Comparison of ENCODE assay signal across 9 mouse cellular contexts in the genomic region with DNA sequence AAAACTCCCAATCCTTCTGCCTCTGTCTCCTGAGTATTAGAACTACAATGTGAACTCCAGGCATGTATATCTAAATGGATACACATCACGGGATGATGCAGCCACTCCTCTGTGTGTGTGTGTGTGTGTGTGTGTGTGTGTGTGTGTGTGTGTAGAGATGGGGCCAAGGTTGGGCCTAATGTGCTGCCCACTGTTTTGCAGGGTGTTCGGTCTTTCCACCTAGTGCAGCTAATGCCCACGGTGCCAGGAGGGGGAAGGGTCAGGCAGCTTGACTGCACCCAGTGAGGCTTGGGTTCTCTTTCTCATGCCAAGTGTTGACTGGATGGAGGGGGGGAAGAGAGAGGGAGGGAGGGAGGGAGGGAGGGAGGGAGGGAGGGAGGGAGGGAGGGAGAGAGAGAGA. TPM values are rescaled to one million over a fixed set of nuclear protein-coding genes. Genes with fewer than 3 reads are reported as not detected.
DNase-seq lines count a peak whose midpoint lies in the region; ATAC-seq and TF ChIP-seq lines count a peak whose summit lies in the region.
"Had no signal": no experiment of that assay in that cellular context is flagged by ENCODE, and none has a peak within 500 bp of the region (broad histone marks: within the 10 kb centered on the region; RNA-seq: fewer than 3 reads in every experiment).

No protein-coding gene starts in this region.

- no peak overlapping the region for H3K4me3 ChIP-seq in hindbrain, embryonic 16.5 days (ENCODE audit: low read length)
- no peak overlapping the region for H3K4me3 ChIP-seq in hindbrain, embryonic 13.5 days
- no peak overlapping the region for H3K4me3 ChIP-seq in kidney, adult 2 months (ENCODE audit: insufficient read depth, low read depth, low read length)
- H3K4me3 ChIP-seq in midbrain, embryonic 15.5 days = no peak overlapping the region

- H3K4me2 ChIP-seq in hindbrain, embryonic 16.5 days (ENCODE audit: low read length) = no peak overlapping the region
- no peak overlapping the region for H3K4me2 ChIP-seq in hindbrain, embryonic 13.5 days
- no peak overlapping the region for H3K4me2 ChIP-seq in midbrain, embryonic 15.5 days

- no peak overlapping the region for H3K9ac ChIP-seq in hindbrain, embryonic 16.5 days (ENCODE audit: low read depth, low read length)
- no peak overlapping the region for H3K9ac ChIP-seq in hindbrain, embryonic 13.5 days
- H3K9ac ChIP-seq in midbrain, embryonic 15.5 days = no peak overlapping the region

- ATAC-seq in hindbrain, embryonic 16.5 days = no peak
- ATAC-seq in hindbrain, embryonic 13.5 days (ENCODE audit: low FRiP score) = no peak
- 0 out of 2 replicates have a peak, but pooled peaks have one; percentile 5 for ATAC-seq in midbrain, embryonic 15.5 days (replicated peaks)
- ATAC-seq in CD4-positive, CD25-positive, alpha-beta regulatory T cell, adult 4 months = no peak

- no peaks in the 10 kb centered on the region for H3K9me3 ChIP-seq in hindbrain, embryonic 16.5 days (ENCODE audit: control insufficient read depth, low read length)
- H3K9me3 ChIP-seq in hindbrain, embryonic 13.5 days = no peaks in the 10 kb centered on the region
- H3K9me3 ChIP-seq in midbrain, embryonic 15.5 days = no peaks in the 10 kb centered on the region

- 0 out of 2 replicates have a peak overlapping the region, but pooled peaks have one; percentile 24 for H3K27ac ChIP-seq in hindbrain, embryonic 16.5 days (ENCODE audit: low read depth, low read length)
- H3K27ac ChIP-seq in hindbrain, embryonic 13.5 days = no peak overlapping the region
- peak overlapping the region; percentile 91 for H3K27ac ChIP-seq in kidney, adult 2 months (ENCODE audit: insufficient read depth, low read depth, low read length)
- H3K27ac ChIP-seq in midbrain, embryonic 15.5 days = peak overlapping the region; percentile 73

- peaks cover 17% of the 10 kb centered on the region for H3K4me1 ChIP-seq in hindbrain, embryonic 16.5 days (ENCODE audit: control insufficient read depth, insufficient read depth, low read depth, low read length)
- peaks cover 55% of the 10 kb centered on the region for H3K4me1 ChIP-seq in hindbrain, embryonic 13.5 days (replicated peaks)
- H3K4me1 ChIP-seq in kidney, adult 2 months (ENCODE audit: control insufficient read depth, insufficient read depth, low read length) = peaks cover 25% of the 10 kb centered on the region
- peaks cover 69% of the 10 kb centered on the region for H3K4me1 ChIP-seq in midbrain, embryonic 15.5 days

- no peaks in the 10 kb centered on the region for H3K36me3 ChIP-seq in hindbrain, embryonic 16.5 days (ENCODE audit: control insufficient read depth, insufficient read depth, low read length)
- no peaks in the 10 kb centered on the region for H3K36me3 ChIP-seq in hindbrain, embryonic 13.5 days
- H3K36me3 ChIP-seq in kidney, adult 2 months (ENCODE audit: control insufficient read depth, insufficient read depth, low read length) = no peaks in the 10 kb centered on the region
- H3K36me3 ChIP-seq in midbrain, embryonic 15.5 days (replicated peaks) = no peaks in the 10 kb centered on the region

- no peak for TF ChIP-seq CTCF in kidney, adult 2 months (conservative IDR thresholded peaks at IDR 0.05; ENCODE audit: insufficient read depth, insufficient read length, low read depth, low read length)

- no peaks in the 10 kb centered on the region for H3K27me3 ChIP-seq in hindbrain, embryonic 16.5 days (replicated peaks; ENCODE audit: control insufficient read depth, insufficient read depth, low read length)
- H3K27me3 ChIP-seq in hindbrain, embryonic 13.5 days = 0 out of 2 replicates have a peak, but pooled peaks cover 6% of the 10 kb centered on the region
- H3K27me3 ChIP-seq in kidney, adult 2 months (replicated peaks; ENCODE audit: control insufficient read depth, insufficient read depth, low read length) = no peaks in the 10 kb centered on the region
- H3K27me3 ChIP-seq in midbrain, embryonic 15.5 days (replicated peaks) = no peaks in the 10 kb centered on the region

- 47% methylated on average over 3 of the region's 3 CpGs for WGBS in hindbrain, embryonic 16.5 days
- 36% methylated on average over 3 of the region's 3 CpGs for WGBS in hindbrain, embryonic 13.5 days
- WGBS in kidney, adult 2 months = 26% methylated on average over 3 of the region's 3 CpGs
- WGBS in midbrain, embryonic 15.5 days = 52% methylated on average over 1 of the region's 3 CpGs

- DNase-seq in cerebellum, postnatal 25 days = peak; percentile 58 to 75
- peak; percentile 80 for DNase-seq in kidney, adult 2 months
- no peak for DNase-seq in gastrocnemius, postnatal 4 days (ENCODE audit: low spot score in 2 of 2)
- DNase-seq in frontal cortex, adult 2 months (ENCODE audit: extremely low spot score in 1 of 2, low spot score in 1 of 2) = no peak
- DNase-seq: spleen, adult 18-20 months had no signal

- no peak for TF ChIP-seq POLR2A in kidney, adult 2 months (IDR thresholded peaks at IDR 0.05; ENCODE audit: low read depth, low read length)

RNA-seq across cellular contexts. Expression of gene Rtn4rl1, which starts 19.3 kb away (rescaled TPM):
- polyA plus RNA-seq in hindbrain, embryonic 16.5 days (2015; fragmentation: Nextera tagmentation; extraction: Ambion mirVana) = 10.6 and 10.7 TPM in 2 replicates
- 6.2 and 8.0 TPM in 2 replicates for polyA plus RNA-seq in hindbrain, embryonic 13.5 days (2015; fragmentation: Nextera tagmentation; extraction: Ambion mirVana)
- polyA plus RNA-seq in kidney, adult 2 months (2012; rRNA removed) = 11.3 and 12.7 TPM in 2 replicates
- polyA plus RNA-seq in midbrain, embryonic 15.5 days (2015; fragmentation: Nextera tagmentation; extraction: Ambion mirVana) = 15.7 and 18.3 TPM in 2 replicates
- total RNA-seq in gastrocnemius, postnatal 4 days (2021) = 1 to 10 TPM; 4.2 to 5.0 TPM
- 25.3 and 28.1 TPM in 2 replicates for polyA plus RNA-seq in frontal cortex, adult 2 months (2012; rRNA removed)
- polyA plus RNA-seq in CD4-positive, CD25-positive, alpha-beta regulatory T cell, adult 4 months (2017; shearing (Covaris generic)) = 1 to 10 TPM; 1.5 to 1.8 TPM

RNA-seq across cellular contexts. Expression of gene Dph1, which starts 21.8 kb away (rescaled TPM):
- 15.4 and 15.7 TPM in 2 replicates for polyA plus RNA-seq in hindbrain, embryonic 16.5 days (2015; fragmentation: Nextera tagmentation; extraction: Ambion mirVana)
- 14.4 and 15.5 TPM in 2 replicates for polyA plus RNA-seq in hindbrain, embryonic 13.5 days (2015; fragmentation: Nextera tagmentation; extraction: Ambion mirVana)
- polyA plus RNA-seq in kidney, adult 2 months (2012; rRNA removed) = 40.2 and 46.7 TPM in 2 replicates
- polyA plus RNA-seq in midbrain, embryonic 15.5 days (2015; fragmentation: Nextera tagmentation; extraction: Ambion mirVana) = 13.1 and 14.0 TPM in 2 replicates
- total RNA-seq in gastrocnemius, postnatal 4 days (2021) = 10 to 100 TPM in 1 of 2 experiments, 1 to 10 TPM in 1; 10.0 to 11.4 TPM
- polyA plus RNA-seq in frontal cortex, adult 2 months (2012; rRNA removed) = 21.2 and 22.2 TPM in 2 replicates
- 10 to 100 TPM; 11.0 to 20.6 TPM for polyA plus RNA-seq in CD4-positive, CD25-positive, alpha-beta regulatory T cell, adult 4 months (2017; shearing (Covaris generic))

RNA-seq across cellular contexts. Expression of gene Ovca2, which starts 34.2 kb away (rescaled TPM):
- polyA plus RNA-seq in hindbrain, embryonic 16.5 days (2015; fragmentation: Nextera tagmentation; extraction: Ambion mirVana) = 14.4 and 14.5 TPM in 2 replicates
- polyA plus RNA-seq in hindbrain, embryonic 13.5 days (2015; fragmentation: Nextera tagmentation; extraction: Ambion mirVana) = 17.0 and 18.2 TPM in 2 replicates
- 18.6 and 33.7 TPM in 2 replicates for polyA plus RNA-seq in kidney, adult 2 months (2012; rRNA removed)
- 15.4 and 18.3 TPM in 2 replicates for polyA plus RNA-seq in midbrain, embryonic 15.5 days (2015; fragmentation: Nextera tagmentation; extraction: Ambion mirVana)
- 1 to 10 TPM; 6.6 to 6.8 TPM for total RNA-seq in gastrocnemius, postnatal 4 days (2021)
- polyA plus RNA-seq in frontal cortex, adult 2 months (2012; rRNA removed) = 17.3 and 18.5 TPM in 2 replicates
- 10 to 100 TPM; 19.2 to 29.4 TPM for polyA plus RNA-seq in CD4-positive, CD25-positive, alpha-beta regulatory T cell, adult 4 months (2017; shearing (Covaris generic))

RNA-seq across cellular contexts. Expression of gene Hic1, which starts 43.6 kb away (rescaled TPM):
- 1.9 and 2.2 TPM in 2 replicates for polyA plus RNA-seq in hindbrain, embryonic 16.5 days (2015; fragmentation: Nextera tagmentation; extraction: Ambion mirVana)
- 3.4 TPM in 2 replicates for polyA plus RNA-seq in hindbrain, embryonic 13.5 days (2015; fragmentation: Nextera tagmentation; extraction: Ambion mirVana)
- polyA plus RNA-seq in kidney, adult 2 months (2012; rRNA removed) = 8.6 and 12.6 TPM in 2 replicates
- polyA plus RNA-seq in midbrain, embryonic 15.5 days (2015; fragmentation: Nextera tagmentation; extraction: Ambion mirVana) = 2.8 and 3.2 TPM in 2 replicates
- total RNA-seq in gastrocnemius, postnatal 4 days (2021) = 10 to 100 TPM; 42.7 to 48.8 TPM
- 4.1 and 4.2 TPM in 2 replicates for polyA plus RNA-seq in frontal cortex, adult 2 months (2012; rRNA removed)
- under 1 TPM in 1 of 2 experiments, not detected in 1; 0.36 TPM for polyA plus RNA-seq in CD4-positive, CD25-positive, alpha-beta regulatory T cell, adult 4 months (2017; shearing (Covaris generic))

Comparison
In these comparisons a context has a peak if more than half of its experiments do, and no peak if none do; other contexts are left out.
1. DNase-seq: peak in cerebellum, postnatal 25 days (2 of 2) and kidney, adult 2 months (single experiment); none in gastrocnemius, postnatal 4 days (0 of 2) and frontal cortex, adult 2 months (0 of 2).